Mouse (Mus musculus) embryonic facial prominence, embryonic 15.5 days (tissue): ENCODE measurements around the gene Msi2. TPM values are rescaled to one million over a fixed set of nuclear protein-coding genes. Genes with fewer than 3 reads are reported as not detected.
A peak's percentile ranks its signal among the peaks of the same experiment; 100 is the strongest.

ENCODE experiments used
- ATAC-seq: fragments of 200-750 bp; cut with Nextera tagmentation; 2 replicates; pipeline ENCODE4 v1.8.0; 2017; ENCODE audit warnings: low read depth, moderate TSS enrichment; ENCODE audit not compliant: insufficient number of reproducible peaks, low FRiP score, low TSS enrichment
- H3K27ac ChIP-seq: fragments of 300-500 bp; sonication (generic); replicated peaks from 2 replicates; pipeline ENCODE4 v1.5.1; 2015; ENCODE audit warnings: mild to moderate bottlenecking, inconsistent platforms
- H3K27me3 ChIP-seq: fragments of 300-500 bp; sonication (generic); 2 replicates; pipeline ENCODE4 v1.6.1; 2015; ENCODE audit warnings: inconsistent platforms
- H3K36me3 ChIP-seq: fragments of 300-500 bp; sonication (generic); 2 replicates; pipeline ENCODE4 v1.6.1; 2015; ENCODE audit warnings: mild to moderate bottlenecking, inconsistent platforms
- H3K4me1 ChIP-seq: fragments of 300-500 bp; sonication (generic); 2 replicates; pipeline ENCODE4 v1.6.1; 2015; ENCODE audit warnings: inconsistent platforms
- H3K4me2 ChIP-seq: fragments of 300-500 bp; sonication (generic); replicated peaks from 2 replicates; pipeline ENCODE4 v1.6.1; 2015; ENCODE audit warnings: mild to moderate bottlenecking, inconsistent platforms
- H3K4me3 ChIP-seq: fragments of 300-500 bp; sonication (generic); replicated peaks from 2 replicates; pipeline ENCODE4 v1.5.1; 2015; ENCODE audit warnings: mild to moderate bottlenecking, inconsistent platforms
- H3K9ac ChIP-seq: fragments of 300-500 bp; sonication (generic); 2 replicates; pipeline ENCODE4 v1.6.1; 2015; ENCODE audit warnings: inconsistent platforms
- H3K9me3 ChIP-seq: fragments of 300-500 bp; sonication (generic); replicated peaks from 2 replicates; pipeline ENCODE4 v1.6.1; 2016; ENCODE audit warnings: inconsistent platforms
- WGBS: fragments of 180-500 bp; shearing (Covaris S2); methylation state at CpG from one replicate; pipeline ENCODE4 v1.1.7; 2015; 5-methylcytosine and 5-hydroxymethylcytosine counted together
- polyA plus RNA-seq: library from polyadenylated mRNA; unstranded; fragments of >200 nt; fragmentation: Nextera tagmentation; extraction: Ambion mirVana; gene quantifications from 2 replicates; pipeline ENCODE4 v1.2.1, GENCODE M21; 2015

The Msi2 gene
- polyA plus RNA-seq, 1 experiment from 2014 or later: 19.7 TPM

GRCm38 (mm10) chr11:88332309-88332934, 385.9 kb downstream of the Msi2 start:
- WGBS: 87% methylated on average over 8 of the region's 8 CpGs
- ATAC-seq: no peak
- Histone ChIP-seq H3K27ac (no peak overlapping the region), H3K27me3 (no peaks in the 10 kb centered on the region), H3K4me3 (no peak overlapping the region), H3K36me3 (peaks cover 3% of the 10 kb centered on the region; the same call in 1 of the 2 replicates), H3K9me3 (no peaks in the 10 kb centered on the region), H3K9ac (no peak overlapping the region), H3K4me1 (peaks cover 19% of the 10 kb centered on the region), H3K4me2 (no peak overlapping the region)

- Histone ChIP-seq H3K4me2 (no peak overlapping the region), H3K4me1 (peaks cover 19% of the 10 kb centered on the region), H3K9me3 (no peaks in the 10 kb centered on the region), H3K27ac (no peak overlapping the region), H3K4me3 (no peak overlapping the region), H3K9ac (no peak overlapping the region), H3K36me3 (no peaks in the 10 kb centered on the region), H3K27me3 (no peaks in the 10 kb centered on the region)
- WGBS: 85% methylated on average over 8 of the region's 8 CpGs
- no peak for ATAC-seq
Measured at GRCm38 (mm10) chr11:88331722-88332121, 386.6 kb downstream of the Msi2 start.

GRCm38 (mm10) chr11:88330799-88331198, 387.5 kb downstream of the Msi2 start:
- Histone ChIP-seq H3K27ac (no peak overlapping the region), H3K9me3 (no peaks in the 10 kb centered on the region), H3K27me3 (no peaks in the 10 kb centered on the region), H3K9ac (no peak overlapping the region), H3K36me3 (no peaks in the 10 kb centered on the region), H3K4me3 (no peak overlapping the region), H3K4me1 (peaks cover 19% of the 10 kb centered on the region), H3K4me2 (no peak overlapping the region)
- 35% methylated on average over 11 of the region's 11 CpGs for WGBS
- 0 out of 2 replicates have a peak, but pooled peaks have one; percentile 50 for ATAC-seq

GRCm38 (mm10) chr11:88328813-88329595, 389.3 kb downstream of the Msi2 start:
- H3K27me3 ChIP-seq: no peaks in the 10 kb centered on the region
- no peak overlapping the region for H3K4me3 ChIP-seq
- no peaks in the 10 kb centered on the region for H3K36me3 ChIP-seq
- WGBS: 66% methylated on average over 17 of the region's 17 CpGs
- H3K27ac ChIP-seq: no peak overlapping the region
- H3K4me2 ChIP-seq: no peak overlapping the region
- H3K4me1 ChIP-seq: peaks cover 19% of the 10 kb centered on the region
- no peak for ATAC-seq
- H3K9me3 ChIP-seq: no peaks in the 10 kb centered on the region
- no peak overlapping the region for H3K9ac ChIP-seq

- ATAC-seq: no peak
- H3K9ac ChIP-seq: no peak overlapping the region
- WGBS: 19% methylated on average over 4 of the region's 4 CpGs
- no peak overlapping the region for H3K27ac ChIP-seq
- no peaks in the 10 kb centered on the region for H3K36me3 ChIP-seq
- H3K4me1 ChIP-seq: peaks cover 19% of the 10 kb centered on the region
- H3K4me2 ChIP-seq: no peak overlapping the region
- H3K4me3 ChIP-seq: no peak overlapping the region
- no peaks in the 10 kb centered on the region for H3K27me3 ChIP-seq
- H3K9me3 ChIP-seq: no peaks in the 10 kb centered on the region
Measured at GRCm38 (mm10) chr11:88327016-88327415, 391.3 kb downstream of the Msi2 start.

- no peaks in the 10 kb centered on the region for H3K27me3 ChIP-seq
- 71% methylated on average over 5 of the region's 5 CpGs for WGBS
- 0 out of 2 replicates have a peak, but pooled peaks cover 4% of the 10 kb centered on the region for H3K4me1 ChIP-seq
- no peaks in the 10 kb centered on the region for H3K36me3 ChIP-seq
- H3K9me3 ChIP-seq: no peaks in the 10 kb centered on the region
- H3K9ac ChIP-seq: no peak overlapping the region
- H3K4me3 ChIP-seq: no peak overlapping the region
- no peak overlapping the region for H3K4me2 ChIP-seq
- H3K27ac ChIP-seq: no peak overlapping the region
- ATAC-seq: no peak
Measured at GRCm38 (mm10) chr11:88318850-88319249, 399.5 kb downstream of the Msi2 start.

- 67% methylated on average over 5 of the region's 5 CpGs for WGBS
- Histone ChIP-seq H3K27ac (no peak overlapping the region), H3K4me1 (0 out of 2 replicates have a peak, but pooled peaks cover 4% of the 10 kb centered on the region), H3K4me3 (no peak overlapping the region), H3K27me3 (no peaks in the 10 kb centered on the region), H3K9ac (no peak overlapping the region), H3K4me2 (no peak overlapping the region), H3K36me3 (no peaks in the 10 kb centered on the region), H3K9me3 (no peaks in the 10 kb centered on the region)
- ATAC-seq: no peak
Measured at GRCm38 (mm10) chr11:88315393-88315792, 402.9 kb downstream of the Msi2 start.

GRCm38 (mm10) chr11:88314471-88314870, 403.8 kb downstream of the Msi2 start:
- H3K4me1 ChIP-seq: 0 out of 2 replicates have a peak, but pooled peaks cover 4% of the 10 kb centered on the region
- H3K27me3 ChIP-seq: no peaks in the 10 kb centered on the region
- WGBS: 77% methylated on average over 6 of the region's 6 CpGs
- no peak overlapping the region for H3K4me2 ChIP-seq
- no peak overlapping the region for H3K4me3 ChIP-seq
- H3K9me3 ChIP-seq: no peaks in the 10 kb centered on the region
- no peak overlapping the region for H3K9ac ChIP-seq
- H3K36me3 ChIP-seq: no peaks in the 10 kb centered on the region
- no peak for ATAC-seq
- no peak overlapping the region for H3K27ac ChIP-seq

GRCm38 (mm10) chr11:88313512-88313911, 404.8 kb downstream of the Msi2 start:
- Histone ChIP-seq H3K9ac (no peak overlapping the region), H3K36me3 (no peaks in the 10 kb centered on the region), H3K4me3 (no peak overlapping the region), H3K4me1 (0 out of 2 replicates have a peak, but pooled peaks cover 4% of the 10 kb centered on the region), H3K27ac (no peak overlapping the region), H3K9me3 (no peaks in the 10 kb centered on the region), H3K4me2 (no peak overlapping the region), H3K27me3 (no peaks in the 10 kb centered on the region)
- 51% methylated on average over 8 of the region's 8 CpGs for WGBS
- no peak for ATAC-seq

GRCm38 (mm10) chr11:88311606-88312005, 406.7 kb downstream of the Msi2 start:
- Histone ChIP-seq H3K27me3 (no peaks in the 10 kb centered on the region), H3K27ac (no peak overlapping the region), H3K4me2 (no peak overlapping the region), H3K36me3 (no peaks in the 10 kb centered on the region), H3K9ac (no peak overlapping the region), H3K9me3 (no peaks in the 10 kb centered on the region), H3K4me1 (0 out of 2 replicates have a peak, but pooled peaks cover 4% of the 10 kb centered on the region), H3K4me3 (no peak overlapping the region)
- WGBS: 52% methylated on average over 7 of the region's 7 CpGs
- no peak for ATAC-seq

- H3K4me3 ChIP-seq: no peak overlapping the region
- no peak overlapping the region for H3K4me2 ChIP-seq
- ATAC-seq: no peak
- no peaks in the 10 kb centered on the region for H3K9me3 ChIP-seq
- 46% methylated on average over 6 of the region's 6 CpGs for WGBS
- H3K36me3 ChIP-seq: no peaks in the 10 kb centered on the region
- 0 out of 2 replicates have a peak, but pooled peaks cover 4% of the 10 kb centered on the region for H3K4me1 ChIP-seq
- H3K9ac ChIP-seq: no peak overlapping the region
- no peak overlapping the region for H3K27ac ChIP-seq
- H3K27me3 ChIP-seq: no peaks in the 10 kb centered on the region
Measured at GRCm38 (mm10) chr11:88310773-88311172, 407.5 kb downstream of the Msi2 start.
